ENCODE assay signal across 8 mouse cellular contexts in the genomic region with DNA sequence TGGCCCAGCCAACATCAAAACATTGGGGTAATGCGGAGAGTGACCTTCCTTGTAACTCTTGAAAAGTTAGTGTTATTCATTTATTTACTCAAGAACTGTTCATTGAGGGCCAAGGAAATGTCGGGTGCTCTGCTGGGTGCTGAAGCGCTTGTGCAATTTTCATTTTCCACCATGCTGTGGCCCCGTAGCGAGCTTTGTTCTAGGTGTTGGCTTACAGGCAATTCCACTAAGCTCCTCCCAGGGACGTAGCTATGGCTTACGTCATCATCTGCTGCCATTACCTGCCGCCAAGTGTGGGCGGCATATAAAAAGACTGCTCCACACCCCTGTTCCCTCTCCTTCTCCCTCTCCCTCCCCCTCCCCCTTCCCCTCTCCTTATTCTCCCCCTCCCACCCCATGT. TPM values are rescaled to one million over a fixed set of nuclear protein-coding genes. Genes with fewer than 3 reads are reported as not detected.
DNase-seq lines count a peak whose midpoint lies in the region; ATAC-seq and TF ChIP-seq lines count a peak whose summit lies in the region.

No protein-coding gene starts in this region.

- H3K4me1 ChIP-seq in heart, embryonic 11.5 days (ENCODE audit: control insufficient read depth, insufficient read depth, low read length): peaks cover 32% of the 10 kb centered on the region
- H3K4me1 ChIP-seq in intestine, embryonic 15.5 days (replicated peaks): peaks cover 19% of the 10 kb centered on the region
- peaks cover 20% of the 10 kb centered on the region for H3K4me1 ChIP-seq in midbrain, embryonic 11.5 days (ENCODE audit: control insufficient read depth, insufficient read depth, low read length)

- no peak for ATAC-seq in heart, embryonic 11.5 days (replicated peaks; ENCODE audit: insufficient number of reproducible peaks, low FRiP score, low TSS enrichment)
- ATAC-seq in intestine, embryonic 15.5 days: peak; percentile 73
- no peak for ATAC-seq in midbrain, embryonic 11.5 days (ENCODE audit: low FRiP score)
- ATAC-seq in activated CD4-positive, CD25-positive, alpha-beta regulatory T cell, adult 4 months: no peak

- peak overlapping the region; percentile 48; the same call in 1 of the 2 replicates for H3K9ac ChIP-seq in heart, embryonic 11.5 days (ENCODE audit: low read depth, low read length)
- H3K9ac ChIP-seq in intestine, embryonic 15.5 days: no peak overlapping the region
- H3K9ac ChIP-seq in midbrain, embryonic 11.5 days (ENCODE audit: low read length): no peak overlapping the region

- H3K9me3 ChIP-seq in heart, embryonic 11.5 days (replicated peaks; ENCODE audit: control insufficient read depth, low read length): no peaks in the 10 kb centered on the region
- no peaks in the 10 kb centered on the region for H3K9me3 ChIP-seq in intestine, embryonic 15.5 days
- H3K9me3 ChIP-seq in midbrain, embryonic 11.5 days (ENCODE audit: control insufficient read depth, low read length): no peaks in the 10 kb centered on the region

- no peak for TF ChIP-seq CTCF in left cerebral cortex, adult 2 months (IDR thresholded peaks at IDR 0.05)

- DNase-seq in heart, adult 9 months (ENCODE audit: low spot score in 2 of 2): no peak
- peak; percentile 61 for DNase-seq in embryo, embryonic 10.5 days (ENCODE audit: low spot score)
- no peak for DNase-seq in midbrain, embryonic 11.5 days (ENCODE audit: low spot score, missing footprints)
- no peak for DNase-seq in left cerebral cortex, adult 2 months (ENCODE audit: extremely low spot score in 1 of 2, low spot score in 2 of 2)
- no peak for DNase-seq in layer of hippocampus, adult 18-20 months (ENCODE audit: low spot score in 2 of 2)

- H3K4me2 ChIP-seq in heart, embryonic 11.5 days: peak overlapping the region; percentile 55
- peak overlapping the region; percentile 52 for H3K4me2 ChIP-seq in intestine, embryonic 15.5 days (replicated peaks)
- peak overlapping the region; percentile 16; the same call in 1 of the 2 replicates for H3K4me2 ChIP-seq in midbrain, embryonic 11.5 days

- intact Hi-C loops in left cerebral cortex, adult 2 months (cut with DNase I): no loop called here

- peak overlapping the region; percentile 50 for H3K27ac ChIP-seq in heart, embryonic 11.5 days (ENCODE audit: low read depth, low read length)
- no peak overlapping the region for H3K27ac ChIP-seq in intestine, embryonic 15.5 days
- no peak overlapping the region for H3K27ac ChIP-seq in midbrain, embryonic 11.5 days (ENCODE audit: low read depth, low read length)
- H3K27ac ChIP-seq in left cerebral cortex, adult 2 months: no peak overlapping the region

- WGBS in heart, embryonic 11.5 days (ENCODE audit: insufficient replicate concordance): 18% methylated on average over 9 of the region's 9 CpGs
- WGBS in intestine, embryonic 15.5 days: 29% methylated on average over 9 of the region's 9 CpGs
- 18% methylated on average over 9 of the region's 9 CpGs for WGBS in midbrain, embryonic 11.5 days

- H3K27me3 ChIP-seq in heart, embryonic 11.5 days (ENCODE audit: control insufficient read depth, insufficient read depth, low read length): no peaks in the 10 kb centered on the region
- no peaks in the 10 kb centered on the region for H3K27me3 ChIP-seq in intestine, embryonic 15.5 days (replicated peaks)
- no peaks in the 10 kb centered on the region for H3K27me3 ChIP-seq in midbrain, embryonic 11.5 days (ENCODE audit: control insufficient read depth, insufficient read depth, low read length)

- H3K4me3 ChIP-seq in heart, embryonic 11.5 days (ENCODE audit: low read depth, low read length): peak overlapping the region; percentile 16; the same call in 1 of the 2 replicates
- H3K4me3 ChIP-seq in intestine, embryonic 15.5 days (replicated peaks): no peak overlapping the region; the same call in 1 of the 2 replicates
- H3K4me3 ChIP-seq in midbrain, embryonic 11.5 days (ENCODE audit: low read depth, low read length): no peak overlapping the region
- no peak overlapping the region for H3K4me3 ChIP-seq in left cerebral cortex, adult 2 months

- no peaks in the 10 kb centered on the region for H3K36me3 ChIP-seq in heart, embryonic 11.5 days (ENCODE audit: control insufficient read depth, insufficient read depth, low read length)
- no peaks in the 10 kb centered on the region for H3K36me3 ChIP-seq in intestine, embryonic 15.5 days
- H3K36me3 ChIP-seq in midbrain, embryonic 11.5 days (ENCODE audit: control insufficient read depth, insufficient read depth, low read length): no peaks in the 10 kb centered on the region

RNA-seq across cellular contexts. Expression of a gene that starts 29.2 kb away (rescaled TPM):
- polyA plus RNA-seq in heart, embryonic 11.5 days (2014; fragmentation: Nextera tagmentation; extraction: Ambion mirVana): 23.9 and 25.0 TPM in 2 replicates
- polyA plus RNA-seq in intestine, embryonic 15.5 days (2015; fragmentation: Nextera tagmentation; extraction: Ambion mirVana): 15.6 and 15.9 TPM in 2 replicates
- 27.1 and 27.3 TPM in 2 replicates for polyA plus RNA-seq in midbrain, embryonic 11.5 days (2014; fragmentation: Nextera tagmentation; extraction: Ambion mirVana)
- total RNA-seq in left cerebral cortex, adult 2 months (2021): 10 to 100 TPM; 10.9 to 11.7 TPM
- total RNA-seq in layer of hippocampus, adult 18-20 months (2021): 1 to 10 TPM; 7.3 to 7.5 TPM
- polyA plus RNA-seq in activated CD4-positive, CD25-positive, alpha-beta regulatory T cell, adult 4 months (2017; shearing (Covaris generic)): not detected

RNA-seq across cellular contexts. Expression of a gene that starts 30.1 kb away (rescaled TPM):
- polyA plus RNA-seq in heart, embryonic 11.5 days (2014; fragmentation: Nextera tagmentation; extraction: Ambion mirVana): 0.96 and 1.1 TPM in 2 replicates
- polyA plus RNA-seq in intestine, embryonic 15.5 days (2015; fragmentation: Nextera tagmentation; extraction: Ambion mirVana): 0.30 and 0.44 TPM in 2 replicates
- polyA plus RNA-seq in midbrain, embryonic 11.5 days (2014; fragmentation: Nextera tagmentation; extraction: Ambion mirVana): 0.40 and 0.62 TPM in 2 replicates
- total RNA-seq in left cerebral cortex, adult 2 months (2021): not detected
- total RNA-seq in layer of hippocampus, adult 18-20 months (2021): not detected
- polyA plus RNA-seq in activated CD4-positive, CD25-positive, alpha-beta regulatory T cell, adult 4 months (2017; shearing (Covaris generic)): not detected

RNA-seq across cellular contexts. Expression of a gene that starts 54.1 kb away (rescaled TPM):
- polyA plus RNA-seq in heart, embryonic 11.5 days (2014; fragmentation: Nextera tagmentation; extraction: Ambion mirVana): 13.6 and 13.9 TPM in 2 replicates
- 12.0 and 14.5 TPM in 2 replicates for polyA plus RNA-seq in intestine, embryonic 15.5 days (2015; fragmentation: Nextera tagmentation; extraction: Ambion mirVana)
- 13.9 and 14.6 TPM in 2 replicates for polyA plus RNA-seq in midbrain, embryonic 11.5 days (2014; fragmentation: Nextera tagmentation; extraction: Ambion mirVana)
- total RNA-seq in left cerebral cortex, adult 2 months (2021): 1 to 10 TPM; 4.8 to 5.0 TPM
- 1 to 10 TPM; 2.5 to 3.8 TPM for total RNA-seq in layer of hippocampus, adult 18-20 months (2021)
- polyA plus RNA-seq in activated CD4-positive, CD25-positive, alpha-beta regulatory T cell, adult 4 months (2017; shearing (Covaris generic)): not detected

Comparison
In these comparisons a context has a peak if more than half of its experiments do, and no peak if none do; other contexts are left out.
1. RNA of a gene that starts 29.2 kb away (polyA plus RNA-seq): 27.1 to 27.3 TPM in midbrain, embryonic 11.5 days, 23.9 to 25.0 TPM in heart, embryonic 11.5 days and 15.6 to 15.9 TPM in intestine, embryonic 15.5 days; not detected in activated CD4-positive, CD25-positive, alpha-beta regulatory T cell, adult 4 months; every median in the first group is over 10 times any median in the second.
2. RNA of a gene that starts 54.1 kb away (polyA plus RNA-seq): 12.0 to 14.5 TPM in intestine, embryonic 15.5 days, 13.9 to 14.6 TPM in midbrain, embryonic 11.5 days and 13.6 to 13.9 TPM in heart, embryonic 11.5 days; not detected in activated CD4-positive, CD25-positive, alpha-beta regulatory T cell, adult 4 months; every median in the first group is over 10 times any median in the second.
3. Peak in every context shown above with its lines, with median percentiles within 50 percentile points of each other: H3K4me2 ChIP-seq.